Mouse (Mus musculus) CH12.LX (cell line): ENCODE measurements around the gene Ttc21b.
"Not testable (repeated sequence)": the region's sequence is repeated elsewhere in the genome, so short reads cannot be mapped to it uniquely, and the experiment has no call there.

Source experiments
- CHD2 ChIP-seq: IDR thresholded peaks from 2 replicates; pipeline ENCODE4 v1.6.1; 2011; ENCODE audit warnings: low read length, improper control_type of control experiment
- ZNF384 ChIP-seq: IDR thresholded peaks from 2 replicates; pipeline ENCODE4 v1.6.1; 2012; ENCODE audit warnings: low read depth, low read length, improper control_type of control experiment, inconsistent platforms

GRCm38 (mm10) chr2:66189197-66189596 lies 67.2 kb downstream of the Ttc21b start:
- TF ChIP-seq ZNF384, CHD2: not testable (repeated sequence)
